Mouse (Mus musculus): ENCODE results near the gene Gm13285.
"Not testable (repeated sequence)": the region's sequence is repeated elsewhere in the genome, so short reads cannot be mapped to it uniquely, and the experiment has no call there.

Gm13285 gene

DNA sequence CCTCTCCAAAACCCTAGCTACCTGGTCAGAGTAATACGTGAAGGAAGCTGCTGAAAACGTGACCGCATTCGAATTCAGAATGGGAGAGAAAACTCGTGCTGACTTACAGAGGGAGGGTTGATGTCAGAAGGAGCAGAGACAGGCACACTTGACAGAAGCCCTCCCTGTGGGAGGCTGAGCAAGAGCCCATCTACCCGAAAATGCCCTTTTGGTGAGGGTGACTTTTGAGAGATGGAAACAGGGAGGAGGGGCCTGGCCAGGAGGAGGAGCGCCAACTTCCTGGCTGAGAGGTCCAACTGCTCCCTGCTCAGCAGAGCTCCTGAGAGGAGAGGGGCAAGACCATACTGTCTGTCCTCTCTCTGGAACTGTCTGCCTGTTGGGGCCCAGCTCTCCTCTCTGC is at the start of gene Gm13285:
TSS of gene Gm13285 (plus strand) at position 301 of the 400 bp plus-strand sequence.
- not testable (repeated sequence) for DNase-seq

DNA sequence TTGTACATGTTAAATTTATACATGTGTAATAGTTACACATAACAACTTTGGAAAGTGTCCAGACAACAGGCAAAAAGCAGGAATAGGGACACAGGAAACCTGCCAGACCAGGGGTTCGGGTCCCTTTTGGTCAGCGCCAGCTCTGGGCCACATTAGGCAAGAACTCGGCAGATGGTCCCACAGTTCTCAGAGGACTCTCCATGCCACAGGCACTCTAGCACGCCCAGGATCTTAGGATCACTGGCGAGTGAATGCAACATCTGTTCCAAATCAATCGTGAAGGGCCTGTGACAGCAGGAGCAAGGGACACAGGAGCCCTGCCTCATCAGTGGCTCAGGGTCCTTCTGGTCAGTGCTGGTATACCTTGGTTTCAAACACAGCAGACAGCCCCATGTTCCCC is 49.5 kb upstream of the Gm13285 start:
- no peak for DNase-seq

DNA sequence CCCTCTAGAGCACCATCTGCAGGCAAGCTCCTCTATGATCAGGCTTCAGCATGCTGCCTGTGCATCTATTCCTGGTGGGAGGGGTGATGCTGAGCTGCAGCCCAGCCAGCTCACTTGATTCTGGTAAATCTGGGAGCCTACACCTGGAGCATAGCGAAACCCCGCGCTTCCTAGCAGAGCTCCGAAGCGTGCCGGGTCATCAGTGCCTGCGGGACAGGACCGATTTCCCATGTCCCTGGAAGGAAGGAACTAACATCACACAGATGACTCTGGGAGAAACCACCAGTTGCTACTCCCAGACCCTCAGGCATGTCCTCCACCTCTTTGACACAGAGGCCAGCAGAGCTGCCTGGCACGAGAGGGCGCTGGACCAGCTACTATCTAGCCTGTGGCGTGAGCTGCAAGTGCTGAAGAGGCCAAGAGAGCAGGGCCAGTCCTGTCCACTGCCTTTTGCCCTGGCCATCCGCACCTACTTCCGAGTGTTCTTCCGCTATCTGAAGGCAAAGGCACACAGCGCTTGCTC is 44.6 kb upstream of the Gm13285 start, which contains the start of gene Gm13271:
TSS of gene Gm13271 (plus strand) at position 51 of the 523 bp plus-strand sequence.
- DNase-seq = peak; percentile 90

DNA sequence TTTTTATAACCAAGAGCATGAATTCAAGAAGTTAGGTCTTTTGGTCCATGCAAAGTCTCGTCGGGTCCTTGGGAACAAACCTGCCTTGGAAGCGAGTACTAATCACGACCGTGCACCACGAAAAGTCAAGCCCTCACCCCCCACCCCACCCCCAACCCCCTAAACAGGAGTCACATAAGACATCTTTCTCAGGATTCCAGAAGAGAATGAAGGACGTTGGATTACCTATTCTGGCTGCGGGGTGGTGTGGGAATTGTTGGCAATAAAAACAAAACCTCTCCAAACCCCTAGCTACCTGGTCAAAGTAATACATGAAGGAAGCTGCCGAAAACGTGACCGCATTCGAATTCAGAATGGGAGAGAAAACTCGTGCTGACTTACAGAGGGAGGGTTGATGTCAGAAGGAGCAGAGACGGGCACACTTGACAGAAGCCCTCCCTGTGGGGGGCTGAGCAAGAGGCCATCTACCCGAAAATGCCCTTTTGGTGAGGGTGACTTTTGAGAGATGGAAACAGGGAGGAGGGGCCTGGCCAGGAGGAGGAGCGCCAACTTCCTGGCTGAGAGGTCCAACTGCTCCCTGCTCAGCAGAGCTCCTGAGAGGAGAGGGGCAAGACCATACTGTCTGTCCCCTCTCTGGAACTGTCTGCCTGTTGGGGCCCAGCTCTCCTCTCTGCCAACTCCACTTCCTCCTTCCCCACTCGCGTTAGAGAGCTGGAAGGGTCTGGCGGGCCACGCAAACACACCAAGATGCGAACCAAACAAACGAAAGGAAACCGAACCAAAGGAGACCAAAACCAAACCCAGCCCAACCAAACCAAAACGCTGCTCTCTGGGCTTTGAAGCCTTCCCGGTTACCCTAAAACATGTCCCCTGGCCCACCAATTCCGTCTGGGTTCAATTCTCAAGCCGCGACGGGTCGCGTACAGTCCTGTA is 42.6 kb upstream of the Gm13285 start:
- DNase-seq = not testable (repeated sequence)

DNA sequence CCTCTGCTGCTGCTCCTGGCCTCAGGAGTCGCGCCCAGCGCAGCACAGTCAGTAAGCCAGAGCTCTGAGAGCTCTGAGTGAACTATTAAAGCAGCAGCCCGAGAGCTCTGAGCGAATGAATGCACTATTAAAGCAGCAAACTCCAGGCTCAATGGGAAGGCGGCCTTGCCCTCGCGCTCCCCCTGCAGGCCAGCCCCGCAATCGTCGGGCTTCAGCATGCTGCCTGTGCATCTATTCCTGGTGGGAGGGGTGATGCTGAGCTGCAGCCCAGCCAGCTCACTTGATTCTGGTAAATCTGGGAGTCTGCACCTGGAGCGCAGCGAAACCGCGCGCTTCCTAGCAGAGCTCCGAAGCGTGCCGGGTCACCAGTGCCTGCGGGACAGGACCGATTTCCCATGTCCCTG is 41.8 kb upstream of the Gm13285 start:
- peak; percentile 96 for DNase-seq

DNA sequence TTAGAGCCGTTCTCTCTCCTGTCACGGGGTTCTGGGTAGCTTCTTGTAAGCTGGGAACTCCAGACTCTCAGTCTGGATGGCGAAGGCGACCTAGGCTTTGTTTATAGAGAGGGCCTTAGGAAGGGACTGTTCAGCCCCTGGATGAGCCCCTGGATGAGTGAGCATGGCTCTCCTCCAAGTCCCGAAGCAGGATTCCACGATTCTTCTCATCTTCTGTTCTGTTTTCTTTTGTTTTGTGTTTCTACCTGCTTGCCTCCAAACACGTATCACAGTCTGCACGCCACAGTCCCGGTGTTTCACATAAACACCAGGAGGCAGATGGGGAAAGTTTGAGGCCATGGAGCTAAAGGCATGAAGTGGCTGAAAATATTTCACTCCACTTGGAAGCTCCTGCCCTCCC is 40.7 kb upstream of the Gm13285 start:
- peak; percentile 52 for DNase-seq

DNA sequence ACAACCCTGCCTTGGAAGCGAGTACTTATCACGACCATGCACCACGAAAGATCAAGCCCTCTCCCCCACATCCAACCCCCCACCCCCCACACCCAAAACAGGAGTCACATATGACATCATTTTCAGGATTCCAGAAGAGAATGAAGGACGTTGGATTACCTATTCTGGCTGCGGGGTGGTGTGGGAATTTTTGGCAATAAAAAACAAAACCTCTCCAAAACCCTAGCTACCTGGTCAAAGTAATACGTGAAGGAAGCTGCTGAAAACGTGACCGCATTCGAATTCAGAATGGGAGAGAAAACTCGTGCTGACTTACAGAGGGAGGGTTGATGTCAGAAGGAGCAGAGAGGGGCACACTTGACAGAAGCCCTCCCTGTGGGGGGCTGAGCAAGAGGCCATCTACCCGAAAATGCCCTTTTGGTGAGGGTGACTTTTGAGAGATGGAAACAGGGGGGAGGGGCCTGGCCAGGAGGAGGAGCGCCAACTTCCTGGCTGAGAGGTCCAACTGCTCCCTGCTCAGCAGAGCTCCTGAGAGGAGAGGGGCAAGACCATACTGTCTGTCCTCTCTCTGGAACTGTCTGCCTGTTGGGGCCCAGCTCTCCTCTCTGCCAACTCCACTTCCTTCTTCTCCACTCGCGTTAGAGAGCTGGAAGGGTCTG is 39.7 kb upstream of the Gm13285 start, which contains the start of gene Gm13283:
TSS of gene Gm13283 (plus strand) at position 510 of the 659 bp plus-strand sequence.
- DNase-seq = peak; percentile 74

DNA sequence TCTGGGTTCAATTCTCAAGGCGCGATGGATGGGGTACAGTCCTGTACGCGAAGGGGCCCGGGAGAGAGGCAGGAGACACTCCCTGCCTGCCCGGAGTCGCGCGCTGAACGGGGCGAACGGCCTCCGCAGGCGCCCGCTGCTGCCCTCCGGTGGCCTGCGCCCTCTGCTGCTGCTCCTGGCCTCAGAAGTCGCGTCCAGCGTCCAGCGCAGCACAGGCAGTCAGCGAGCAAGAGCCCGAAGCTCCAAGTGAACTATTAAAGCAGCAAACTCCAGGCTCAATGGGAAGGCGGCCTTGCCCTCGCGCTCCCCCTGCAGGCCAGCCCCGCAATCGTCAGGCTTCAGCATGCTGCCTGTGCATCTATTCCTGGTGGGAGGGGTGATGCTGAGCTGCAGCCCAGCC is 39.0 kb upstream of the Gm13285 start:
- DNase-seq = peak; percentile 80

DNA sequence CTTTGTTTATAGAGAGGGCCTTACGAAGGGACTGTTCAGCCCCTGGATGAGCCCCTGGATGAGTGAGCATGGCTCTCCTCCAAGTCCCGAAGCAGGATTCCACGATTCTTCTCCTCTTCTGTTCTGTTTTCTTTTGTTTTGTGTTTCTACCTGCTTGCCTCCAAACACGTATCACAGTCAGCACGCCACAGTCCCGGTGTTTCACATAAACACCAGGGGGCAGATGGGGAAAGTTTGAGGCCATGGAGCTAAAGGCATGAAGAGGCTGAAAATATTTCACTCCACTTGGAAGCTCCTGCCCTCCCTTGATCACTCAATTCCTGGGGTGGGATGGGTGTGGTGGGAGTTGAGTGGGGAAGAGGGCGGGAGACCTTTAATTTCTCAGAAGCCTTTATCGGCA is 37.7 kb upstream of the Gm13285 start:
- peak; percentile 89 for DNase-seq

DNA sequence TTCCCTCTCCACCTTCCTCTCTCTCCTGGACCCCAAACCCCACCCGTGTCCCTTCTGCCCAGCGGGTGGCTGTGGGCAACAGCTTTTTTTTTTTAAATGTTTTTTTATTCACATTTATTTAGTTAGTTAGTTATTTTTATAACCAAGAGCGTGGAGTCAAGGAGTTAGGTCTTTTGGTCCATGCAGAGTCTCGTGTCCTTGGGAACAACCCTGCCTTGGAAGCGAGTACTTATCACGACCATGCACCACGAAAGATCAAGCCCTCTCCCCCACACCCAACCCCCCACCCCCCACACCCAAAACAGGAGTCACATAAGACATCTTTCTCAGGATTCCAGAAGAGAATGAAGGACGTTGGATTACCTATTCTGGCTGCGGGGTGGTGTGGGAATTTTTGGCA is 37.1 kb upstream of the Gm13285 start:
- peak; percentile 58 for DNase-seq

DNA sequence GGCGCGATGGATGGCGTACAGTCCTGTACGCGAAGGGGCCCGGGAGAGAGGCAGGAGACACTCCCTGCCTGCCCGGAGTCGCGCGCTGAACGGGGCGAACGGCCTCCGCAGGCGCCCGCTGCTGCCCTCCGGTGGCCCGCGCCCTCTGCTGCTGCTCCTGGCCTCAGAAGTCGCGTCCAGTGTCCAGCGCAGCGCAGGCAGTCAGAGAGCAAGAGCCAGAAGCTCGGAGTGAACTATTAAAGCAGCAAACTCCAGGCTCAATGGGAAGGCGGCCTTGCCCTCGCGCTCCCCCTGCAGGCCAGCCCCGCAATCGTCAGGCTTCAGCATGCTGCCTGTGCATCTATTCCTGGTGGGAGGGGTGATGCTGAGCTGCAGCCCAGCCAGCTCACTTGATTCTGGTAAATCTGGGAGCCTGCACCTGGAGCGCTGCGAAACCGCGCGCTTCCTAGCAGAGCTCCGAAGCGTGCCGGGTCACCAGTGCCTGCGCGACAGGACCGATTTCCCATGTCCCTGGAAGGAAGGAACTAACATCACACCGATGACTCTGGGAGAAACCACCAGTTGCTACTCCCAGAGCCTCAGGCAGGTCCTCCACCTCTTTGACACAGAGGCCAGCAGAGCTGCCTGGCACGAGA is 36.0 kb upstream of the Gm13285 start:
- peak; percentile 65 for DNase-seq

DNA sequence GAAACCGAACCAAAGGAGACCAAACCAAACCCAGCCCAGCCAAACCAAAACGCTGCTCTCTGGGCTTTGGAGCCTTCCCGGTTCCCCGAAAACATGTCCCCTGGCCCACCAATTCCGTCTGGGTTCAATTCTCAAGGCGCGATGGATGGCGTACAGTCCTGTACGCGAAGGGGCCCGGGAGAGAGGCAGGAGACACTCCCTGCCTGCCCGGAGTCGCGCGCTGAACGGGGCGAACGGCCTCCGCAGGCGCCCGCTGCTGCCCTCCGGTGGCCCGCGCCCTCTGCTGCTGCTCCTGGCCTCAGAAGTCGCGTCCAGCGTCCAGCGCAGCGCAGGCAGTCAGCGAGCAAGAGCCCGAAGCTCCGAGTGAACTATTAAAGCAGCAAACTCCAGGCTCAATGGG is 25.9 kb upstream of the Gm13285 start, which contains the start of gene Gm13290:
TSS of gene Gm13290 (plus strand) at position 301 of the 400 bp plus-strand sequence.
- not testable (repeated sequence) for DNase-seq

DNA sequence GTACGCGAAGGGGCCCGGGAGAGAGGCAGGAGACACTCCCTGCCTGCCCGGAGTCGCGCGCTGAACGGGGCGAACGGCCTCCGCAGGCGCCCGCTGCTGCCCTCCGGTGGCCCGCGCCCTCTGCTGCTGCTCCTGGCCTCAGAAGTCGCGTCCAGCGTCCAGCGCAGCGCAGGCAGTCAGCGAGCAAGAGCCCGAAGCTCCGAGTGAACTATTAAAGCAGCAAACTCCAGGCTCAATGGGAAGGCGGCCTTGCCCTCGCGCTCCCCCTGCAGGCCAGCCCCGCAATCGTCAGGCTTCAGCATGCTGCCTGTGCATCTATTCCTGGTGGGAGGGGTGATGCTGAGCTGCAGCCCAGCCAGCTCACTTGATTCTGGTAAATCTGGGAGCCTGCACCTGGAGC is 22.8 kb upstream of the Gm13285 start, which contains the start of gene Gm13289:
TSS of gene Gm13289 (plus strand) at position 301 of the 400 bp plus-strand sequence.
- DNase-seq = not testable (repeated sequence)

DNA sequence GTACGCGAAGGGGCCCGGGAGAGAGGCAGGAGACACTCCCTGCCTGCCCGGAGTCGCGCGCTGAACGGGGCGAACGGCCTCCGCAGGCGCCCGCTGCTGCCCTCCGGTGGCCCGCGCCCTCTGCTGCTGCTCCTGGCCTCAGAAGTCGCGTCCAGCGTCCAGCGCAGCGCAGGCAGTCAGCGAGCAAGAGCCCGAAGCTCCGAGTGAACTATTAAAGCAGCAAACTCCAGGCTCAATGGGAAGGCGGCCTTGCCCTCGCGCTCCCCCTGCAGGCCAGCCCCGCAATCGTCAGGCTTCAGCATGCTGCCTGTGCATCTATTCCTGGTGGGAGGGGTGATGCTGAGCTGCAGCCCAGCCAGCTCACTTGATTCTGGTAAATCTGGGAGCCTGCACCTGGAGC is 19.9 kb upstream of the Gm13285 start, which contains the start of gene Gm13272:
TSS of gene Gm13272 (plus strand) at position 301 of the 400 bp plus-strand sequence.
- not testable (repeated sequence) for DNase-seq

DNA sequence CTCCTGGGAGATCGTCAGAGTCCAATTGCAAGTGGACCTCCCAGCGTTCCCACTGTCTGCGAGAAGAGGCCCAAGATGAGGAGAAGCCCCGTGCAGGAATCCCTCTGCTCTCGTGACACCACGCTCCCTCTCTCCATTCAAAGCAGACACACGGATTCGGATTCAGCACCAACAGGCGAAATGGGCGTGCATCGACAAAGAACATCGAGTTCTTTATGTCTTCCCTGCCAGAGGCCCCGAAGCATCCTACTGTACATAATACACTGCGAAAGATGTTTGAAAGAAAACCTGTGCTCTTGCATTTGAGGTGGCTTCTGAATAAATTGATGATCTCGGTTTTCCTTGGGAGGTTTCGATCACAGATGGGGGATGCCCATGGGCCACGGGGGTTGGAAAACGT is 19.1 kb upstream of the Gm13285 start:
- peak; percentile 47 for DNase-seq

DNA sequence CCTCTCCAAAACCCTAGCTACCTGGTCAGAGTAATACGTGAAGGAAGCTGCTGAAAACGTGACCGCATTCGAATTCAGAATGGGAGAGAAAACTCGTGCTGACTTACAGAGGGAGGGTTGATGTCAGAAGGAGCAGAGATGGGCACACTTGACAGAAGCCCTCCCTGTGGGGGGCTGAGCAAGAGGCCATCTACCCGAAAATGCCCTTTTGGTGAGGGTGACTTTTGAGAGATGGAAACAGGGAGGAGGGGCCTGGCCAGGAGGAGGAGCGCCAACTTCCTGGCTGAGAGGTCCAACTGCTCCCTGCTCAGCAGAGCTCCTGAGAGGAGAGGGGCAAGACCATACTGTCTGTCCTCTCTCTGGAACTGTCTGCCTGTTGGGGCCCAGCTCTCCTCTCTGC is 17.6 kb upstream of the Gm13285 start, which contains the start of gene Ifnz:
TSS of gene Ifnz (plus strand) at position 301 of the 400 bp plus-strand sequence.
- DNase-seq = not testable (repeated sequence)

DNA sequence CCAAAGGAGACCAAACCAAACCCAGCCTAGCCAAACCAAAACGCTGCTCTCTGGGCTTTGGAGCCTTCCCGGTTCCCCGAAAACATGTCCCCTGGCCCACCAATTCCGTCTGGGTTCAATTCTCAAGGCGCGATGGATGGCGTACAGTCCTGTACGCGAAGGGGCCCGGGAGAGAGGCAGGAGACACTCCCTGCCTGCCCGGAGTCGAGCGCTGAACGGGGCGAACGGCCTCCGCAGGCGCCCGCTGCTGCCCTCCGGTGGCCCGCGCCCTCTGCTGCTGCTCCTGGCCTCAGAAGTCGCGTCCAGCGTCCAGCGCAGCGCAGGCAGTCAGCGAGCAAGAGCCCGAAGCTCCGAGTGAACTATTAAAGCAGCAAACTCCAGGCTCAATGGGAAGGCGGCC is 17.1 kb upstream of the Gm13285 start:
- not testable (repeated sequence) for DNase-seq

DNA sequence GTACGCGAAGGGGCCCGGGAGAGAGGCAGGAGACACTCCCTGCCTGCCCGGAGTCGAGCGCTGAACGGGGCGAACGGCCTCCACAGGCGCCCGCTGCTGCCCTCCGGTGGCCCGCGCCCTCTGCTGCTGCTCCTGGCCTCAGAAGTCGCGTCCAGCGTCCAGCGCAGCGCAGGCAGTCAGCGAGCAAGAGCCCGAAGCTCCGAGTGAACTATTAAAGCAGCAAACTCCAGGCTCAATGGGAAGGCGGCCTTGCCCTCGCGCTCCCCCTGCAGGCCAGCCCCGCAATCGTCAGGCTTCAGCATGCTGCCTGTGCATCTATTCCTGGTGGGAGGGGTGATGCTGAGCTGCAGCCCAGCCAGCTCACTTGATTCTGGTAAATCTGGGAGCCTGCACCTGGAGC is 14.1 kb upstream of the Gm13285 start, which contains the start of gene Gm13276:
TSS of gene Gm13276 (plus strand) at position 301 of the 400 bp plus-strand sequence.
- DNase-seq = not testable (repeated sequence)

DNA sequence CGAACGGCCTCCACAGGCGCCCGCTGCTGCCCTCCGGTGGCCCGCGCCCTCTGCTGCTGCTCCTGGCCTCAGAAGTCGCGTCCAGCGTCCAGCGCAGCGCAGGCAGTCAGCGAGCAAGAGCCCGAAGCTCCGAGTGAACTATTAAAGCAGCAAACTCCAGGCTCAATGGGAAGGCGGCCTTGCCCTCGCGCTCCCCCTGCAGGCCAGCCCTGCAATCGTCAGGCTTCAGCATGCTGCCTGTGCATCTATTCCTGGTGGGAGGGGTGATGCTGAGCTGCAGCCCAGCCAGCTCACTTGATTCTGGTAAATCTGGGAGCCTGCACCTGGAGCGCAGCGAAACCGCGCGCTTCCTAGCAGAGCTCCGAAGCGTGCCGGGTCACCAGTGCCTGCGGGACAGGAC is 11.1 kb upstream of the Gm13285 start, which contains the start of gene Gm13277:
TSS of gene Gm13277 (plus strand) at position 231 of the 400 bp plus-strand sequence.
- peak; percentile 74 for DNase-seq

DNA sequence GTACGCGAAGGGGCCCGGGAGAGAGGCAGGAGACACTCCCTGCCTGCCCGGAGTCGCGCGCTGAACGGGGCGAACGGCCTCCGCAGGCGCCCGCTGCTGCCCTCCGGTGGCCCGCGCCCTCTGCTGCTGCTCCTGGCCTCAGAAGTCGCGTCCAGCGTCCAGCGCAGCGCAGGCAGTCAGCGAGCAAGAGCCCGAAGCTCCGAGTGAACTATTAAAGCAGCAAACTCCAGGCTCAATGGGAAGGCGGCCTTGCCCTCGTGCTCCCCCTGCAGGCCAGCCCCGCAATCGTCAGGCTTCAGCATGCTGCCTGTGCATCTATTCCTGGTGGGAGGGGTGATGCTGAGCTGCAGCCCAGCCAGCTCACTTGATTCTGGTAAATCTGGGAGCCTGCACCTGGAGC is 8.2 kb upstream of the Gm13285 start, which contains the start of gene Gm13278:
TSS of gene Gm13278 (plus strand) at position 301 of the 400 bp plus-strand sequence.
- DNase-seq = not testable (repeated sequence)

DNA sequence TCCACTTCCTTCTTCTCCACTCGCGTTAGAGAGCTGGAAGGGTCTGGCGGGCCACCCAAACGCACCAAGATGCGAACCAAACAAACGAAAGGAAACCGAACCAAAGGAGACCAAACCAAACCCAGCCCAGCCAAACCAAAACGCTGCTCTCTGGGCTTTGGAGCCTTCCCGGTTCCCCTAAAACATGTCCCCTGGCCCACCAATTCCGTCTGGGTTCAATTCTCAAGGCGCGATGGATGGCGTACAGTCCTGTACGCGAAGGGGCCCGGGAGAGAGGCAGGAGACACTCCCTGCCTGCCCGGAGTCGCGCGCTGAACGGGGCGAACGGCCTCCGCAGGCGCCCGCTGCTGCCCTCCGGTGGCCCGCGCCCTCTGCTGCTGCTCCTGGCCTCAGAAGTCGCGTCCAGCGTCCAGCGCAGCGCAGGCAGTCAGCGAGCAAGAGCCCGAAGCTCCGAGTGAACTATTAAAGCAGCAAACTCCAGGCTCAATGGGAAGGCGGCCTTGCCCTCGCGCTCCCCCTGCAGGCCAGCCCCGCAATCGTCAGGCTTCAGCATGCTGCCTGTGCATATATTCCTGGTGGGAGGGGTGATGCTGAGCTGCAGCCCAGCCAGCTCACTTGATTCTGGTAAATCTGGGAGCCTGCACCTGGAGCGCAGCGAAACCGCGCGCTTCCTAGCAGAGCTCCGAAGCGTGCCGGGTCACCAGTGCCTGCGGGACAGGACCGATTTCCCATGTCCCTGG is 5.4 kb upstream of the Gm13285 start, which contains the start of gene Gm13275:
TSS of gene Gm13275 (plus strand) at position 552 of the 740 bp plus-strand sequence.
- peak; percentile 76 for DNase-seq
